Mouse (Mus musculus) hindlimb bud, embryonic 11.5 days (tissue): ENCODE measurements around the gene Mmel1.

Source experiments
- DNase-seq: peaks from one replicate; pipeline ENCODE4 v3.0.0-alpha.2; 2012; ENCODE audit warnings: low read depth, low spot score; ENCODE audit errors: extremely low spot score

Mmel1 gene

DNA sequence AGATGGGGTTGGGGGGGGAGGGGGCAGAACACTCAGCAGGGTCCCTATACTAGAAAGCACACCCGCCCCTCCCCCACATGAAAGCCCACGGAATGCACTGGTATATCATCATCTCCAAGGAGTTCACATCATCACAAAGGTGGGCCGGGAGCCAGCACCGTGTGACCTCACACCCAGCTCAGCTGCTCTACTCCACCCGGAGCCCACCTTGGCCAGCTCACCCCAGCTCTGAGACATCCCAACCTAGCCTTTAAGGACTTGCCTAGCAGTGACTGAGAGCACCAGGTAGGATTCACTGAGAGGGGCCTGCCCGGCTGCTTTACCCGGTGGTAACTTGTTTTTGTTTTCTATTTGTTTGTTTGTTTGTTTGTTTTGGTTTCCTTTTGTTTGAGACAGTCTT is at the start of gene Mmel1:
TSS of gene Mmel1 (plus strand) at position 146 of the 400 bp plus-strand sequence.
- no peak for DNase-seq

DNA sequence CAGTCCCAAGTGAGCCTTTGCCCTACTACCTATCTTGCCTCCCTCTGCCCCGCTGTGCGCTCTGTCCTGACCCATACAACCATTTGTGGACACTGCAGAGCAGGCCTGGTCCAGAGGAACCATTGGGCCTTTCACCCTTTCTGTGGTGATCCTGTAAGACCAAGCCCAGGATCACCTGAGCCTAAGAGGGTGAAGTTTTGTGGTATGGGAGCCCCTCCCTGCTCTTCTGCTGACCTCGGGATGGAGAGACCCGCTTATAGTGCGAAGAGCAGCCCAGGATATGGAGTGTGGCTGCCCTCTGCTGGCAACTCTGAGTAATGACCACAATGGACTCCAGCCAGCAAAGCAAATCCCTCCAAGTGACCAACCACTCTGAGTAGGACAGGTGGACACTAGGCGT is 43.7 kb upstream of the Mmel1 start:
- DNase-seq: peak; percentile 60

DNA sequence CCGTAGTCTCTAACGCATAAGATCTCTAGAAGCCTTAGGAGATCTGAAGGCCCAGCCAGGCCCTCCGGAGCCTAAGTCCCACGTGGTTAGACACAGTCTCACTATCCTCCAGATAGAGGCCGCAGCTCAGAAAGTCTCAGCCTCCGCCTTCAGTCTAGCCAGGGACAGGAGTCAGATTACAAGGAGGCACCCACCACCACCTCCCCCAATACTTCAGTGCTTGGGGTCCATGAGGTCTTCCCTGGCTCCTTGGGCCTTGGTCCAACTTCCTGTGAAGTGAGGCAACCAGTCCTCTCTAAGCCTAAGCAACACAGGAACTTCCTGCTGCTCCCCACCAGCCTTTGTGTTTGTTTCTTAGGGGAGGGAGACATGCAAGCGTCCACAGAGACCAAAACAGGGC is 43.2 kb upstream of the Mmel1 start:
- DNase-seq: no peak

DNA sequence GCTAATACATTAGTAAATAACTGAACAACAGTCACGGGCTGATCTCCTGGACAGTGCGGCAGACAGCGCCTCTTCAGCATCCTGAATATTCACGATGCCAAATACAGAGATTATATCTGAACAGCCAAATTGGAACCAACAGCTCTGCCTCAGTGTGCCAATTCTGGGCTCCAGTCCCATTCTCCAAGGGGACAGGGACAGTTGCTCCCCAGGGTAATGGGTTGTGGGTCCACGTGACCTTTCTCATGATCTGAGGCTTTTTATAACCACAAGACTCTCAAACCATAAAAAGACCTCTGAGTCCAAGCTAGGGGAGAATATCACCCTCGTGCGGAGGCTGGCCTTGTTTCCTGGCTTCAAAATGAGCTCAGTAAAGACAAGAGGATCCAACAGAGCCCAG is 42.2 kb upstream of the Mmel1 start:
- DNase-seq: no peak

DNA sequence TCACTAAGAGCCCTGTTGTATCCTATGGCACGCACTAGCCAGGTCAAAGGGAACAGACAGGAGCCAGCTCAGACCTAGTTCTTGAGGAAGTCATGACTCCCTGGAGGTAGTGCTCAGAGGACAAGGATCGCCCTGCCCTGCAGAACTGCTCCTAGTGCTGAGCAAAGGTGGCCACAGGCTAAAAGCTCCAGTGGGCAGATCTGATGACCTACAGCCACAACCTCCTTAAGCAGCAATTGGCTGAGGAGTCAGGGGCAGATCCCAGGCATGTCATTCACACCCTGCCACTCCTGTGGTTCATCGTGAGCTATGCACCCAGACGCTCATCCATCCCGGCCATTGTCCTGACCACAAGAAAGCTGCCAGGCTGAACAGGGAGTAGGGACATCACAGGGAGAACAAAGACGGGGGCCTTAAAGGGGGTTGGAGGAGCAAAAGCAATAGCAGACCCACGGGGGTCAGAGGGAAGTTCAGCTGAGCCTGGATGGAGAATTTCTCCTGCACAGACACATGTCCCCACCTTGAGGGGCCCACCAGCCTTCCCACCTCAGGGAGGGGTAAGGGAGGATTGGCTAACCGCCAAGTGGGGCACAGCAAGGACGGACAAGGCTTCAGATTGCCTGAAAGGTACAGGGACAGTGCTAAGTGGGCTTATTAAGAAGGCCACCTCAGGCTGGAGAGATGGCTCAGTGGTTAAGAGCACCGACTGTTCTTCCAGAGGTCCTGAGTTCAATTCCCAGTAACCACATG is 41.3 kb upstream of the Mmel1 start:
- DNase-seq: no peak

DNA sequence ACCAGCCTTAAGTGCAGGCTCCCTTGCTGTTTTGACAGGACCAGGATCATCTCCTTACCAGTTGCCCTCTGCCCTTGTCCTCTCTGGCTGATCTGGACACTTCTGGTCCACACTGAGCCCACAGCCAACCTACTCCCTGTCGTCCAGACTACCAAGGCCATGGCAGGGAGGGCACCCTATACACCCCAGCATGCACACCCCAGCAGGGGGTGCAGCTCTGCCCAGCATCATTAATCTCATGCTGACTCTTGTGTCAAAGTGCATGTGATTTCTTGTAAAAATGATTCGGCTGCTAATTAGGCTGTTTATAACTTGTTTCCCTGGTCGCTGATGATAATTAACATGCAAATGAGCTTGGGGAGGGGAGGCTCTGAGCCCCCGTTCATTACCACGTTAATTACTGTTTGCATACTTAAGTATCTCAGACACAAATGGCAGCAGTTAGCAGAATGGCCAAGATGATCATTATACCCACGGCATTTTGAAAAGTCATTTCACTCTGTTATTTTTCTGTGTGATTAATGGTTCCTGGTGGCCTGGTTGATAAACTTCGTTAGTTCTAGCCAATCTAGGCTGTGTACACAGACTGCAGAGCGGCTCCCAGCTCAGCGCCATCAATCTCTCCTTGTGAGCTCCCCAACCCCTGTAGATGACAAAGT is 37.3 kb upstream of the Mmel1 start:
- DNase-seq: no peak

DNA sequence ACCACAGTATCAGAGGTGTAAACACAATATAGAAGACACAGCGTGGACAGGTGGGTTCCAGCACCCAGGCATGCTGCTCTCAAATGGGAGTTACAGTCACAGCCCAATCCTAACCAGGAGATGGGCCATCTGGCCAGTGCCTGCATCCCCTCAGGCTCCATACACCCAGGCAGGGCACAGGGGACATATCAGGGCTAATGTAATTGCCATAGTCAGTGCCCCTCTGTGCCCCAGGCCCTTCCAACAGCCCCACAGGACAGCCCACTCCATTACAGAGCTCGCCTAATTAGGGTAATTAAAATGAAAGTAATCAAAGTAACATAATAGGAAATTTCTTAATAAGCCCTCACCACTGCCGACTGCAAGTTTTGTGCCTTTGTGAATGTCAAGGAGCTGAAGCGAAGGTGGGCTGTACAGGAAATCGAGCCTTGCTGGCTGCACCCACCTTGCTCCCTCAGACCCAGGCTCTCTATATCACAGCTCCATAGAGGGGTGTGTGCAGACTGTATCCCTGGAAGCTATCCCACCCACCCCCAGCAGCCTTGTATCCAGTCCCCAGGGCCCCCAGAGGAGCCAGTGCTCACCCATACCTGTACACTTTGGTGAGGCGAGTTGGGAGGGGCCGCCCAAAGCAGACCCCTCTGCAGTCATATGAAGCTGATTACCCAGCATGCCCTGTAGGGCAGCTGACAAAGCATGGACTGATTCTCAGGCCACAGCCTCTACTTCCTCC is 33.0 kb upstream of the Mmel1 start:
- no peak for DNase-seq

DNA sequence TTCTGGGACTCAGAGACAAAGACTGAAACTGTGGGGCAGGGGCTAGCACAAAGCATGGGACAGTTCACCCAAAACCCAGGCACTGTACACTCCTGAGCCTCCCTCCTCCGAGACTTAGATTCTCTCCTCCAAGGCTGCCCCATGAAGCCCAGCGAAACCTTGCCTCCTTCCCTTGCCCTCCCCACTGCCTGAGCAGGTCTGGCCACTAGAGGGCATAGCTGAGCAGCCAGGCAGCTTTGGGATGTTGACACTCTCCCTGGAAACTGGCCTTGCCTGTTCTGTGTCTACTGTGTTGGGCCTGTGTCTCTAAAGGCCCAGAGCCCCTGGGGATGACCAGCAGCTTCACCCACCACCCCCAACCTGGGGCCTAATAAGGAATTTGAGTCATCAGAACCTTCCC is 32.2 kb upstream of the Mmel1 start, which contains the start of gene Ttc34:
TSS of gene Ttc34 (plus strand) at position 290 of the 400 bp plus-strand sequence.
- peak; percentile 31 for DNase-seq

DNA sequence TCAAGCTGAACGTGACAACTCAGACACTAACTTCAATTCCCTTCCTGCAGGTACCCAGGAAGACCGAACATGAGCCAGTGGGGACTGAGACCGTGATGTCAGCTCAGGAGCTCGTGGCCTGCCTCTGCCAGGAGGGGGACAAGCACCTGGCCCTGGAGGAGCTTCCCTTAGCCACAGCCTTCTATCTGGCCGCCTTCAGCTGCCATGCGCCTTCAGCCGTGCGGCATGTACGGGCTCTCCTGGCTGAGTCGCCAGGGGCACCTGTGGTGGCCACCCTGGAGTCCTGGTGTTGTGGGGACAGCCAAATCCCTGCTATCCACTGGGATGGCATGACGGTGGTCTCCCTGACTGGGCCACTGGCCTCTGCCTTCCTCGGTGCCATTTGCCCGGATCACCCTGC is 30.6 kb upstream of the Mmel1 start:
- DNase-seq: no peak

DNA sequence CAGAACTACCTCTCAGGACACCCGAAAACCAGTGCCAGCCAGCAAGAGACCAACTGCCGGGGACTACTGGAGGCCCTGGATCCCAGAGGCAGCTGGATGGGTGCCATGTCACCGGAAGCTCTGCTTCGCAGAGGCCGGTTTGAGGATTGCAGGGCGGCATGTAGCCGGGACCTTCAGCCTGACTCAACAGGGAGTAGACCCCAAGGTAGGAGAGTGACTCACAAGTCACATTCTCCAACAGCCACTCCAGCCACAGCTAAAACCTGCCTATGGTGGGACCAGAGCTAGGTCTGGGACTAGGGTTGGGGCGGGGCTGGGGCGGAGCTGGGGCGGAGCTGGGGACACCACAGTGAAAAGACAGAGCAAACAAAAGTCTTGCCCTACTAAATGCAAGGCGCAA is 30.0 kb upstream of the Mmel1 start:
- DNase-seq: no peak

DNA sequence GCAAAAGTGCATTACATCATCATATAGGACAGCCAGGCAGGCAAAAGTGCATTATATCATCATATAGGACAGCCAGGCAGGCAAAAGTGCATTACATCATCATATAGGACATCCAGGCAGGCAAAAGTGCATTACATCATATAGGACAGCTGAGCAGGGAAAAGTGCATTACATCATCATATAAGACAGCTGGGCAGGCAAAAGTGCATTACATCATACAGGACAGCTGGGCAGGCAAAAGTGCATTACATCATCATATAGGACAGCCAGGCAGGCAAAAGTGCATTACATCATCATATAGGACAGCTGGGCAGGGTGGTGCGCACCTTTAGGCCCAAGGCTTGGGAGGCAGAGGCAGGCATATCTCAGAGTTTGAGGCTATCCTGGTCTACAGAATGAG is 16.7 kb upstream of the Mmel1 start:
- no peak for DNase-seq

DNA sequence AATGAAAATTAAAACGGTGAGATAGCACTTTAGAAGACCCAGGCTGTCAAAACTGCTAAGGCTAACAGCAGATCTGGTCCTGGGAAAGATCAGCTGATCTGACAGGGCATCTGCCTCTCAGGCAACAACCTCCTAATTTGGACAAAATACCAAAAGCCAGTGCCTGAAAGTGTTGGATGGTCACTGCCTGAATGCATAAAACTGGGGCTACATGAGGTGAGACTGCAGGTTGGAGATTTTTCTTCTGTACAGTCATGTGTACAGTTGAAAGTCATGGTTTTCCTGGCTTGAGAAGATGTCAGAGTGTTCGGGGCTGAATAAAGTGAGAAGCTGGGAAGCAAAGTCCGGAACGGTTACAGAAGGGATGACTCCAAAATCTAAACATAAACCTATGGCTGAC is 15.5 kb upstream of the Mmel1 start:
- no peak for DNase-seq

DNA sequence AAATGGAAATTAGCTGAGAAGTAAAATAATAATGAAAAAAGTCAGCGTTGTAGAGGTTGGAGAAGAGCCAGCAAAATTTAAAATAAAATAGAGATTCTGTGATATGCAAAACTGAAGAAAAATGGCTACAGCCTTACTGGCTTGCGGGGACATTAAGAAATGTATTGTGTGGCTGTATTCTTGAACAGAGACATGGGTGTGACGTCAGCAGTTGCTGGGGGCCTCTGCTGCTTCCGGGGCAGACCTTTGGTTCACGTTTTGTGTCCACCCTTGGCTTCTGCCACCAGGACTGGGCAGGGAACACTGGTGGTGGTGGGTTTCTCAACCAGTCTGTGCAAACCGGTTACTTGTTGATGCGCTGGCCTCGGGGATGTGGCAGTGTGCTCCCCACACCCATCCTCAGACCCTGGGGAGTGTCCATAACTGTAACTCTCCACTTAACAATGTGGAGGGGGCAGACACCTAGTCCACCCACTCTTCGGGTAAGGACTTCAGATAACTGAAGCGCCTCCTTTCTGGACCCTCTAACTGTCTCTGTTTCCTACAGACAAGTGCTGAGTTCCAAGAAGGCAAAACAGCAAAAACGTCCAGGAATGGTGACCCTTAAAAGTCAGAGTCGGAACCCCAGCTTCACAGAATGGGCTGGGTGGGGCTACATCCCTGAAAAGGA is 14.6 kb upstream of the Mmel1 start:
- DNase-seq: no peak

DNA sequence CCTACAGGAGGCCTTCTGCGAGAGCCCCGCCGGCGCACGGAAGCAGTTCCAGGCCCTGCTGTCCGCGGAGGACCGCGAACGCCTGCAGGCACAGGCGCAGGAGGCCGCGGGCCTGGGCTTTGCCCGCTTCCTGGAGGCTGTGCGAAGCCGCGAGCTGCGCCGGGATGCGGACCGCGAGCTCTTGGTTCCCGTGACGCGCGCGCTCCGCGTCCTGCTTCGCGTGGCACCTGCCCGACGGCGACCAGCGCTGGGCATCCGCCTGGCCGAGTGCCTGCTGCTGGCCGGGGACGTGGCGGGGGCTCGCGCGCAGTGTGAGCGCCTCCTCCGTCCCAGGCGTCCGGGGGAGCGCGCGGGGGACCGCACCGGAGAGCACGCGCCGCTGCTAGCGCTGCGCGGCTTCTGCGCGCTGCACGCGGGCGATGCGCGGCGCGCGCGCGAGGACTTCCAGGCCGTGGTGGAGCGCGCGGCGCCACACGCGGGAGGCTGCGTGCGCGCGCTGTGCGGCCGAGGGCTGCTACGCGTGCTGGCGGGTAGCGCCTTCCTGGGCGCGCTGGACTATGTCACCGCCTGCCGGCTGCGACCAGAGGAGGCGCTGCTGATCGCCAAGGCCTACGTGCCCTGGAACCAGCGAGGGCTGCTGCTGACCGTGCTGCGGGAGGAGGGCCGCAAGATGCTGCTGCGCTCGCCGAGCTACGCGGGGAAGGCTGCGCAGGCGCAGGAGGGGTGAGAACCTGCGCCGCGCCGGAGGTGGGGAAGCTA is 13.5 kb upstream of the Mmel1 start:
- peak; percentile 69 for DNase-seq

DNA sequence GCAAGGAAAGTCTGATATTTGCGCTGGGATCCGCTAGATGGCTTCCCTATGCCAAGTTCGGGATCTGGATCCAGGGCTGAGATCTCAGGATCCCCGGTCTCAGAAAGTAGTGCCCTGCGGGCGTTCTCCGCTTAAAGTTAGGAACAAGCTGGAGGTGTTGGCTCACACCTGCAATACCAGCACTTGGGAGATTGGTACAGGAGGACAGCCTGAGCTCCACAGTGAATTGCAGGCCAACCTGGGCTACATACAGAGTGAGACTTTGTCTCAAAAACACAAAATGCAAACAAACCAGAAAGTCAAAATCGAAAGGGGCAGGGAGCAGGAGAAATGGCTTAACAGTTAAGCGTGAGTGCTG is 12.9 kb upstream of the Mmel1 start:
- no peak for DNase-seq

DNA sequence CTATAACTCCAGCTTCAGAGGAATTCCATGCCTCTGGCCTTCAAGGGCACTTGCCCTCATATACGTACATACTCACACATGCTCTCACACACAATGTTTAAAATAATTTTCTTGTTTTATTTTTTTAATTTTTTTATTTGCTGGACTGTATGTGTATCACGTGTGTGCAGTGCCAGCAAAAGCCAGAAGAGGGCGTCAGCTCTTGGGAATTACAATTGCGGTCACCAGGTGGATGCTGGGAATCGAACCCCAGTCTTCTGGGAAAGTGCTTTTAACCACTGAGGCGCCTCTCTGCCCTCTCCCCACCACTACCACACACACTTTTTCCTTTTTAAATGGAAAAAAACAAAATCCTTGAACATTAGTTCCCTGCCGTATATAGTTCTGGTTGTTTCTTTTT is 12.5 kb upstream of the Mmel1 start:
- DNase-seq: no peak

DNA sequence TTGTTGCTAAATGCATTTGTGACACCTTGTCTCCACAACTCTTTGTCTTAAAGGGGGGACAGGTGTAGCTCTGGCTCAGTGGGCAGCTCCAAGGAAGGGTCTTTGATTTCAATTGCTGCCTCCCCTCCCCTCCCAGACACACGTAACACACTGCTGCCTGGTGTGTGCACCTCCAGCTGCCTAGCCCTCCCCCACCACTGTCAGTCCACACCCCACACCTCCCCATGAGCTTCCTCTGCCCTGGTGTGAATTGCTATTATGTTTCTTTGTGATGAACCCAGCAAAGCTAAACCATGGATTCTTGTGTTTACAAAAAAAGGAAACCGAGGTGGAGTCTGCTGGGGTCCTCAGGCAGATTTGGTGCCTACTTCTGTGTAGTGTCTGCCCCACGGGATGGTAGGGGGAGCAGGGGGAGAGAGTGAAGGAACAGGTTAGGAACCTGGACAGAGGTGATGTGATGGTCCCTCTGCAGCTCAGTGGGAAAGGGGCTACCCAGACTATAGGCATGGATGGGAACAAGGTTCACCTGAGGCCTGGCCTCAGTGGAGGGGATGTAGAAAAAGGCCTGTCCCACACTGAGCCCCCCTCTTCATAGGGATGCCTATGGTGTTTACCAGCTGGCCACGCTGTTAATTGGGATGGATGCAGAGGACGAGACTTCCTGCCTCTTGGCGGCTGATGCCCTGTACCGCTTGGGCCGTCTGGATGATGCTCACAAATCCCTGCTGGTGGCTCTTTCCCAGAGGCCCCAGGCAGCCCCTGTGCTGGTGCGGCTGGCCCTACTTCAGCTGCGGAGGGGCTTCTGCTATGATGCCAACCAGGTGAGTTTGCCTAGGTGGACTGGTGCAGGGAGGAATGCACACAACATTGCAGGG is 11.8 kb upstream of the Mmel1 start:
- DNase-seq: no peak

DNA sequence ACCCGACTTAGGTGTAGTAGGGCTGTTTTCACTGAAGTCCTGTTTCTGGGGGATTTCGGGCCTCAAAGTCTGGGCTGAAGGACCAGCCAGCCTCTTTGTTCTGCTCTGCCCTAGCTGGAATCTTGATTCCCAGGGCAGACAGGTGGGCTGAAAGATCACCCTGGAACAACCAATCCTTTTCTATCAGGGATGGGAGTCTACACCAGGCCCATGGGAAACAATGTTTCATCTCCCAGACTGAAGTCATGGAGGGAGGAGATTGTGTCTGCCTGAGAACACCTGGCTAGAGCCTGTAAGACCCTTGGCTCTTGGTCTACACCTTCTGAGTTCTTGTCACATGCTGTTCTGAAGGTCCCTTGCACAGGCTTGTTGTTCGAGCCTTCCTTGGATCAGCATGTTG is 10.8 kb upstream of the Mmel1 start:
- DNase-seq: no peak

DNA sequence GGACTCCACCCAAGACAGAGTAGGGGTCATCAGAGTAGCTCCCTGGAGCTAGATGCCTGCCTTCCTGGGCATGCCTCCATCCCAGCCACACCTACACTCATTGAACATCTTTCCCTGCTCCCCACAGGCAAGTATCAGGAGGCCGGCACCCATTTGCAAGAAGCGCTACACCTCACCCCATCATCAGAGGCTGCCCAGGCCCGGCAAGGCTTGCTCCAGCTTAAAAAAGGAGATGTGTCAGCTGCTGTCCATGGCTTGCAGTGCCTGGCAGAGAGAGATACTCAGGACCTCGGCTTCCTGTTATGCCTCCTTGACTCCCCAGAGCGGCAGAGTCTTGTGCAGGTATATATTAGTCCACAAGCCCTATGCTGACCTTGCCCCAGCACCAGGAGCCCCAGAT is 7.4 kb upstream of the Mmel1 start:
- no peak for DNase-seq

DNA sequence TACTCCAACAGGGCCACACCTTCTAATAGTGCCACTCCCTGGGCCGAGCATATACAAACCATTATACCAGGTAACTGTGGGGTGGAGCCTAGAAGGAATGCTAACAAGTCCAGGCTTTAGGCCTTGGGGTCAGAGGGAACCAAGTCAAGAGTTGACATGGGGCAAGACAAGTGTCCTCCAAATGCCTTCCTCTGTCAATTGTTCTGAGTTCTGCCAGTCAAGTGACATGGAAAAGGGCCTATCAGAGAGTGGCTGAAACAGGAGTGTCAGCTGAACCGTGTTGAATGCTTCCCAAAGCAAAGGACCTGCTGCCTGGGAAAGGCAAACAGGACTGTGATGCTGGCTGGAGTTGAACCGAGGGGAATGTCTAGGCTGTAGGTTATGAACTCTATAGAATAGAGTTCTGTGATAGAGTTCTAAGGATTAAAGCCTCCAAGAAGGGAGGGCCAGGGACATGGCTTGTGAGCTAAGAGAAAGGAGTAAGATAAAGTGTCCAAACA is 5.9 kb upstream of the Mmel1 start:
- DNase-seq: no peak
